Mouse (Mus musculus) testis, adult 2 months (tissue): ENCODE data around the gene Dclk2.

Experiments used
- CTCF ChIP-seq: fragments of 200-500 bp; IDR thresholded peaks from 2 replicates; pipeline ENCODE4 v1.5.1; 2012; ENCODE audit warnings: low read depth, mild to moderate bottlenecking, inconsistent platforms, low read length, moderate library complexity; ENCODE audit not compliant: control insufficient read depth, insufficient read depth, insufficient replicate concordance
- POLR2A ChIP-seq: fragments of 200-500 bp; IDR thresholded peaks from 2 replicates; pipeline ENCODE4 v1.6.1; 2012; ENCODE audit warnings: low read depth, mild to moderate bottlenecking, inconsistent platforms, low read length, moderate library complexity; ENCODE audit not compliant: control insufficient read depth

DNA sequence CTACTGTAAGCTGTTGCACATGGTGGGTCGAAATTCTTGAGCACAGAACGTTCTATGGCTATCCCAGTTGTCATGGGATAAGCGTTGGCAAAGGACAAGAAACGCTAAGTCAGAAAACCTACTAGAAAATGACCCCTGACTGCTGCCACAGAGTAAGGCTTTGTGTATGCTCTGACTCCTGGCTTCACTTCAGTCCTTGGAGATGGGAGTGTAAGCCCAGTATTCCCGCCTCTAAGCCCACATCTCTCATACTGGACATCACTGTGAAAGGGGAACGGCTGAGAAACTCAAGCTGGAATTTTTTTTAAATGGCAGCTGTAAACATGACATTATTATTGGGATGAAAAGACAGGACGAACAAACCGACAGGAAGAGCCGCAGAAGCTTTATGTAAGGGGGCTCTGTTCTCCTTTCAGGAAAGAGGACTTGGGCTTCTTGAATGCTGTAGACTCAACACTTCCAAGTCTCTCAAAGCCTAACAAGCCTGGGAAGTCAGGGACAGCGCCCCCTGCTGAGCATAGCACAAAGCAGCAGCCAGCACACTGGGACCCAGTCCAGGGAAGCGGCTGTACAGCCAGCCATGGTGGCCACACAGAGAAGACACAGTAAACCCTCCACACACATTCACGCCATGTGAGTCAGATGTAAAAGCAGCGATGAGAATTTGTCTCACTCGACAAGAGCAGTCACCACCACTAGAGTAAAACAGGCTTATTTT is 112.7 kb downstream of the Dclk2 start:
- peak; percentile 76 for TF ChIP-seq CTCF
- no peak for TF ChIP-seq POLR2A
